Mouse (Mus musculus): ENCODE measurements around the gene Selenov. TPM values are rescaled to one million over a fixed set of nuclear protein-coding genes. Genes with fewer than 3 reads are reported as not detected.

The Selenov gene
- total RNA-seq, 2 experiments from 2014 or later = not detected

Other genes starting within 250 kb of the Selenov start
- gene Psmc4, start 241.1 kb downstream of the Selenov start, total RNA-seq (2021) = 100 to 1,000 TPM in 1 of 2 experiments, 10 to 100 TPM in 1; 99.1 to 100 TPM
- under 1 TPM in 1 of 2 experiments, not detected in 1; 0.13 TPM for gene Fcgbp, start 219.9 kb downstream of the Selenov start, total RNA-seq (2021)
- not detected for gene 9530053A07Rik, start 161.7 kb downstream of the Selenov start, total RNA-seq (2021)
- gene Fbl, start 121.5 kb downstream of the Selenov start, total RNA-seq (2021) = 10 to 100 TPM; 18.8 to 22.9 TPM
- gene Dyrk1b, start 111.7 kb downstream of the Selenov start, total RNA-seq (2021) = 10 to 100 TPM; 82.4 to 90.6 TPM
- gene Eid2, start 23.3 kb downstream of the Selenov start, total RNA-seq (2021) = 1 to 10 TPM; 4.9 to 6.3 TPM
- 1 to 10 TPM; 5.2 to 5.9 TPM for gene Eid2b, start 13.4 kb downstream of the Selenov start, total RNA-seq (2021)
- gene Dll3, start 11.1 kb upstream of the Selenov start, total RNA-seq (2021) = not detected
- 10 to 100 TPM; 41.9 to 42.5 TPM for gene Timm50, start 20.9 kb upstream of the Selenov start, total RNA-seq (2021)
- gene Supt5, start 47.6 kb upstream of the Selenov start, total RNA-seq (2021) = 10 to 100 TPM; 52.0 to 61.4 TPM
- 100 to 1,000 TPM; 298 to 415 TPM for gene Rps16, start 59.5 kb upstream of the Selenov start, total RNA-seq (2021)
- 1 to 10 TPM; 4.7 to 7.8 TPM for gene Plekhg2, start 81.4 kb upstream of the Selenov start, total RNA-seq (2021)
- 10 to 100 TPM in 1 of 2 experiments, 1 to 10 TPM in 1; 6.1 to 20.5 TPM for gene Zfp36, start 89.1 kb upstream of the Selenov start, total RNA-seq (2021)
- 10 to 100 TPM; 19.1 to 22.1 TPM for gene Med29, start 101.5 kb upstream of the Selenov start, total RNA-seq (2021)
- gene Paf1, start 101.8 kb upstream of the Selenov start, total RNA-seq (2021) = 10 to 100 TPM; 27.0 to 27.6 TPM
- gene Gmfg, start 146.3 kb upstream of the Selenov start, total RNA-seq (2021) = 1 to 10 TPM; 2.2 to 4.4 TPM
- under 1 TPM; 0.20 to 0.30 TPM for gene Lrfn1, start 160.8 kb upstream of the Selenov start, total RNA-seq (2021)
- gene Ifnl2, start 219.3 kb upstream of the Selenov start, total RNA-seq (2021) = not detected
- gene Ifnl3, start 231.7 kb upstream of the Selenov start, total RNA-seq (2021) = not detected
- gene Sycn, start 249.7 kb upstream of the Selenov start, total RNA-seq (2021) = not detected

All from gastrocnemius, postnatal 36 days (tissue).